Mouse (Mus musculus) thymus, adult 18-20 months (tissue): ENCODE measurements around the gene Stxbp6.
"Not testable (repeated sequence)": the region's sequence is repeated elsewhere in the genome, so short reads cannot be mapped to it uniquely, and the experiment has no call there.

Source experiments
- DNase-seq, 2 experiments: peaks; one replicate each; pipeline ENCODE4 v3.0.0; 2022; ENCODE audit warnings: mixed read lengths in 2 of 2

Stxbp6 gene

DNA sequence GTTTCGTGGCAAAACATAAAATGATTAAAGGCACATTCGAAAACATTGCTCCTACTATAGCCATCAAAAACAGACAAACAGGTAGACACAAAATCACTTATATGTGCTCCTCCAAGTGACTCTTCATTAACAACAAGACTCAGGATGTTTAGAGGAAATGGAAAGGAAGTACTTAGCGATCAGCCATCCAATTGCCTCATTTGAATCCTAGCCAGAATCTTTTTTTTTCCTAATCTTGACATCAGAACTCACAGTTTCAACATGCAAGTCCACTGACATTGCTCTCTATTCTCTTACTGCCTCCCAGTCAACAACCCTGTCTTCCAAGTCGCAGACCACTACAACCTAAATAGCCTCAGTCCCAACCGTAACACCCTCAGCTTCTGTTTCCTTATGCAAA lies 21.2 kb downstream of the Stxbp6 start:
- DNase-seq = no peak

DNA sequence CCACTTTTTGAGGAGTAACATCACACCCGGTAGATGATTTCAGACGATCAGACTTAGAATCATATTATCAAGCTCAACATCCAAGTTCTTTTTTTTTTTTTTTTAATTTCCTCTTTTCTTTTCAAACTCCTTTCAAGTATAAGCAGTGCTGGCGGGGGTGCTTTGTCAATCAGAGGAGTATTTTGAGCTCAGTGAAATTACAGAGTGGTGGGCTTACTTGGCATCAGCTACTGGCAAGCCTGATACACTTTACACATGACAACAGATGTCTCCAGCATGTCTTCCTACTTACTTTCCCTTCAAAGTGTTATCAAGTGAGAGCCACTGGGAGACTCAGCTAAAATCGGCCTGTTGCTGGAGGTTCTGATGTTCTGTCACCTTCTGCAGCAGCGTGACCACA lies 21.6 kb downstream of the Stxbp6 start:
- no peak for DNase-seq

DNA sequence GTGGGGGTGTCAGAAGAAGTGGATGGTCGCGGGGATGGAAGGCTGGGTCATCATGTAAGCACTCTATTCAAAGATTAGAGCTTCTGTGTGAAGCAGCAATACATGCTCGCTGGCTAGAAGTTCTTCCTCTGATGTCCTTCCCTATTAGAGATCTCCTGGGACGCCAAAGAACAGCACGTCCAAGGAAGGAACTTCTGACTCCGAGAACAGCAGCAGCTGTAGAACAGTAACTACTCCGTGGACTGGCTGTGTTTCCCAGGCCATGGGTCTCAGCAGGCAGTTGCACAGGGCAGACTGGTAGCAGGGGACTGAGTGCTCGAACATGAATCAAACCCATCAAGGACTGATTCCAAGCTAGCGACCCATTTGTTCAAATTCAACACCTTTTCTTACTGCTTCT lies 24.6 kb downstream of the Stxbp6 start:
- no peak for DNase-seq

DNA sequence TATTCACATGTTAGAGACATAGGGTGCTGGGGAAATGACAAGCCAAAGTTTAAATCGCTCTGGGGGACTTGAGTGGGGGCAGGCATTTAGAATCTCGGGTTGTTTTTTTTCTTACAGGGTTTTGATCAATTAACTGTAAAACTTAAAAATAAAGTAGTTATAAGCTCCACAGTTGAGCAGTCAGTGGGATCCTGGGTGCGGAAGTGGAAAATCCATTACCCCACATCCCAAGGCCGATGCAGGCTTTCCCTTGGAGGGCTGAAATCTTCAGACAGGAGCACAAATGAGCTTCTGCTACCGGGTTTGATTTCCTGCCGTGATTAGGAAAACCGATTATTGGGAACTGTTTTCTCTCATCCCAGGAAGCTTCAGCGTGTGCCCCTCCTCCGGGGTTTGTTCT lies 26.8 kb downstream of the Stxbp6 start:
- not testable (repeated sequence) for DNase-seq

DNA sequence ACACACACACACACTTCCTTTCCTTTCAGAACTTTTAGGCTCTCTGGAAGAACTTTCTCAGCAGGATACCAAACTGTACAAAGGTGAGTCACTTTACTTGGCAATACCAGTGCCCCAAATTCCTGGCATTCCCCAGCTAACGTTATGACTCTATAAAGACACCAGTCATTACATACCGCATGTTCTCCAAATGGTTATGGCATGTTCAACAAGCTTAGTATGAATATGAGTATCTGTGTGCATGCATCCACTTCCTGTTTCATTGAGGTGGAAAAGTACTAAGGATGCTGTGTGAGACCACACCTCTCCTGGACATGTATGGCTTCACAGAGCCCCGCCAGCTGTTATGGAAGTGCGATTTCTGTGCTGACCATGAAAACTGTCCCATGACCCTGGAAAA lies 27.3 kb downstream of the Stxbp6 start:
- DNase-seq = no peak

DNA sequence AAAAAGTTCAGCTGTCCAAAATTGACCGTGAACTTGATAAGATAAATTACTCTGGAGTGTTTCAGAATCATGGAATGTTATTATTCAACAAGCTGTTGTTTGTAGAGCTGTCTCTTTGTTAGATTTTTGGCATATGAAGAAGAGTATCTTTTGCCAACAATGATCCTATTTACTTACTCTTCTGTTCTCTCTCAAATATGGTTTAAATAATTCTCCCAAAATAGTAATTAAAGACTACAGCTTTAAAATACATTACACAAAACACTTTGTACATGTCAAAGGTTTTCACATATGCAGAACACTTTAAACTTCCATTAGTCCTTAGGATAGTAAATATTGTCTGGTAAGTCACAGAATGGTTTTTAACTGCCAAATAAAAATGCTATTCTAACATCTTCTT lies 29.9 kb downstream of the Stxbp6 start:
- DNase-seq = no peak

DNA sequence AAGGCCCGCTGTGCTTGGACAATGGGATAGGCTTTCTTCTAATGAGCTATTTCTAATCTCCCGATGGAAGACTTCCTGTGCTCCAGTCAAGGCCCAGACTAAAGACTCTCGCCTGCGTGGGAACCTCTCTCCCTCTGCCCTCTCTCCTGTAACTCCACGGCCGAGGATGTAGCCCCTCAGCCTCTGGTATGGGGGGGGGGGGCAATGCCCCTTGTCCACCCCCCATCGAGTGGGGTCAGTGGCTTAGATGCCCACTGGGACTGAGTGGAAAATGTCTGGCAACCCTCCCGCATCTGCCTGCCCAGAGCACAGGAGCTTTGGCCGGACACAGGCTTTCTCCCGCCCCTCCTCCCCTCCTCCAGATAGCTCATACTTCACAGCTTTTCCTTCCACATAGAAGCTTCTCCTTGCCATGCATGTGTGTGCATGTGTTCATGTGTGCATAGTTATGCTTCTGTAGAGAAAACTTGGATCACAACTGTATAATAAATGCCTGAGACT lies 31.9 kb downstream of the Stxbp6 start:
- DNase-seq = no peak

DNA sequence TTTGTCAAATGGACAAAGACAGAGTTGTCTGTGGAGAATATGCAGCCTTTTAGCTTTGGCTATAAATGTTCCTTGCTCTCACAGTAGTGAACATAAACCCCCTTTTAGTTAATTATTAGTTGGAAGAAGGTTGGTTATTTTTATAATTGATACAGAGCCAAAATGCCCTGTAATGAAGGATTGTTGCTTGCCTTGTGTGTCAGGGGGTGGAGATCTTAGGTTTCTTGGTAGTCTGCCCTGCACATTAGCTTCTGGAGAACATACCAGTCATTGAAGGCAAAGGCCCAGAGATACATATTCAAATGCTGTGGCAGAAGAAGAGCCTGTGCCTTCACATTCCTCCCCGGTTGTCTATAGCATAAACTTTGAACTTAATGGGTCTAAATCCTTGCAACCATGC lies 37.0 kb downstream of the Stxbp6 start:
- DNase-seq = no peak

DNA sequence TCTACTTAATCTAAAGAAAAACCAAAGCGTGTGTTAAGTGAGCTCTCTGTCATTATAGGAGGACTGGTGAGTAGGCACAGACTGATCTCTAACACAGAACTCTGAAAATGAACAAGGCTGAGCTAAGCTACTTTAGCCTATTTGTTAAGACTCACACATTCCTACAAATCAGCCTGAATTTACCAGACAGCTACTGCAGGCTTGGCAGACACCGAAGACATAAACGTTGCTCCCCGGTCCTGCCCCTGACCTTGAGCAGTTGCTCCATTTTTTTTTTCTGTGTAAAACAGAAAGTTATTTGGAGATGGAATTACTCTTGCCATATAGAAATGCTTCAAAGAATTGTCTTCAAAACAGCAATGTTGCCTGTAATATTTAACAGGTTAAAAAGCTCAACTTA lies 37.4 kb downstream of the Stxbp6 start:
- DNase-seq = no peak

DNA sequence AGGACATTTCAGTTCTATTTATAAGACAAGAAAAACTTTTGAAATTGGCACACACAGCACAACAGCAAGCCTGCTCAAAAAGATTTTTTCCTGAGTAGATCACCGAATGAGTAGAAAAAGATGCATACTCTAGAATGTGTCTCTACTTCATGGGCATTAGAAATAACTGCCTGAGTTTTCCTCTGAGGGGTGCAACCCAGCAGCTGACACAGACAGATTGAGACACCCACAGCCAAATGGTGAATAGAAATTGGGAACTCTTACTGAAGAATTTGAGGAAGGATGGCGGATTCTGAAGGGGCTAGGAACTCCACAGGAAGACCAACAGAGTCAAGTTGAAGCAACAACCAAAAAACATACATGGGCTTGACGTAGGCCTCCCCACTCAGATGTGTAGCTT lies 43.8 kb downstream of the Stxbp6 start:
- no peak for DNase-seq

DNA sequence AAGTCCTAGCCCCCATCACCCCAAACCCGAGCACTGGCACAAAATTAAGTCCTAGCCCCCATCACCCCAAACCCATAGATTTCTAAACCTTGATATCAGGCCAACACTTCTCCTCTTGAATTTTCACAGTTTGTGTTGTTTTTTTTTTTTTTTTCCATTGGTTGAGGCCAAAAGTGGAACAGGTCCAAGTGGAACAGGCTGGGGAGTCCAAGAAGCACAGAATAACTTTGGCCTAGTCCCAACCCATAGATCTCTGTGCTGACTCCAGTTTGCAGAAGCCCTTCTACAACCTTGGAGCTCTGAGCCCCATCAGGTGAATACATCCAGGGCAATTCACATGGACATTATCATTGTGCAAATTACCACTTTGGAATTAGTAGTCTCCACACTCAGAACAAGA lies 48.2 kb downstream of the Stxbp6 start:
- DNase-seq = no peak

DNA sequence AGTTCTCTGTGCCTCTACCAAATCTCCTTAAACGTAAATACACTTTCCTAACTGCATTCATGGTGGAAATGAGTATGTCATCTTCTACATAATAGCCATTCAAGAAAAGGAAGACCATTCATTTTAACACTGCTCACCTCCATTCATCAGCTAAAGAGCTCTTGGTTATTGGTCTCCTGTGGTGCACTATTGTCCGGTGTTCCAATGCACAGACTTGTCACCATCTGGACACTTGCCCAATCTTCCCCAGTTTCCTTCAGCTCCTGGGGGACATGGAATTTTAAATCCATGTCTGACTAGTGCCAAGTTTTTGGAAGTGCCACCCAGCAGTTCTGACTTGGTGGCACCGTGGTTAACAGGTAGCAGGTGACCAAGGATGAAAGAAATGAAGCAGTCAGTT lies 54.5 kb downstream of the Stxbp6 start:
- DNase-seq = no peak

DNA sequence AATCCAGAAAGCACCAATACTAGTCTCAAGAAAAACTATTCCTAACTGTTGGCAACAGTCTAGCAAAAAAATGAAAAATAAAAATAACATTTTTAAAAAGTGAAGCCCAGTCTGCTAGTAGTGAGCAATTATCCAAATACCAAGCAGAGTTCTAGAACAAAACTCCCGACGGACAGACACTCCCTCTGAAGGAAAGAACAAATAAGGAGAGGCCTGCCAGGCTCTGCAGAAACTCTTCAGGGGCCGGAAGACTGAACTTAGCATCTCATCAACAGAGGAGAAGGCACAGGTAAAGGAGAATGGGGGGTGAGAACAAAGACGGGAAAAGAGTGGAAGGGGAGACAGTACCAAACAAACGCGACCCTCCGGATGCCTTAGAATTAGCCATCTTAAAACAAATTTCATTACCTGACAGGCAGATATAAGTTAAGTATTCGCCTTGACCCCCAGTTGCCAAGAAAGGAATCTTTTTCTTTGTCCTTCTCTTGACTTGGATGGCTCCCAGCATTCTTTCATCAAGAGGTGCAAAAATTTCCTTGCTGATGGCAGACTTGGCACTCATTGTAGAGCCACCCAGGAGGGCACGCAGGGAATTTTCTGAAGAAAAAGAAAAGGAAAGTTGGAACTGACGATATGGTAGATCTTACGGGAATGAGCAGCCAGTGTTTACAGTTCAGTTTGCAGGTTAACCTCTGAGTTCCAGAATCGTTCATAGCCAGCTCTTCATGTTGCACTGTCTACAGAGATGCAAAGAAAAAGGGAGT lies 55.3 kb downstream of the Stxbp6 start:
- DNase-seq = no peak

DNA sequence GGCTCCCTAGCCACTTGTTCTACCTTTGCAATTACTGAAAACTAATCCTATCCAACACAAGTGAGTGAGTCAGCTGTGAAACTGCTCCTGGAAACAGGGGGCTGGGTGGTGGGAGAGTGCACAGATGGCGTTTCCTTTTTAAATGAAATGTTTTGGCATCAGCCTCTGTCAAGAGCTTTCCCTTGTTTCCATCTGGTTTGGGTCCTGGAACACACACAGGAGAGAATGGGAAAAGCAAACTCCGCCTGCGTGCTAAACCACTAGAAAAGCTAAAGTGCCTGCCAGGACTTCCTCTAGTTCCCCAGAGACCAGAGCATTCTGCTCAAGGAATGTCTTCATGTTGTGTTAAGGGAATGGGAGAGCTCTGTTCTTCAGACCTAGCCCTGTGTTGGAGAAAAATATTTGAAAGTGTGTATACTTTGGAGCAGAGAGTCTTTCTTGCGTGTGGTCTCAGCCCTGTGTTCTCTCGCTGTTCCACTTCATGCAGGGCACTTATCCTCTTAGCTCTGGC lies 61.2 kb downstream of the Stxbp6 start:
- DNase-seq = no peak

DNA sequence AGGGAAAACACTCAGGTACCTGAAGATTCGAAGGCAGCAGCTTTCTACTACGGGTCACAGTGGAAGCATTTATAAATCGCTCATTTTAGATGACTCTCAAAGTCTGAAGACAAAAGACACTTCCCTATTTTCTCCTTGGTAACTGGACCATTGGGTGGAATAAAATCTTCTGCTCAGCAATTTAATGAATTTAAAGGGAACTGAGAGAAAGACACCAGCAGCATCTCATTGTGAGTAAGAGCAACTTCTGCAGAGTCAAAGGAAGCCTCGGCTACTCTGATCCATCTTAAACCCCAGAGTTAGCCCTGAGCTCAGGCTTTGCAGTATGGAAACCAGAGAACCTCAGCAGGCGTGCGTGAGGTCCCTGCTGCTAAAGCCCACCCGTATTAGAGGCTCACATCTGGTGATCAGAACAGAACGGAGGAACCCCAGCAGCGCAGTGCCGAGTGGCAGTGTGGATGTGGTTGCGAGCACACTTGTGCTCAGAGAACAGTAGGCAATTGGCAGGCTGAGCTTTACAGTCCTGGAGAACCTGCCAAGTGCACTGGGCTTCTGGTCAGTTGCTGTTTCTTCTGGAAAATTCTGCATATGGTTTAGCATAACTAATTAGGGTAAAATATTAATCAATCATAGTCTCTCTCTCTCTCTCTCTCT lies 62.9 kb downstream of the Stxbp6 start:
- DNase-seq = no peak

DNA sequence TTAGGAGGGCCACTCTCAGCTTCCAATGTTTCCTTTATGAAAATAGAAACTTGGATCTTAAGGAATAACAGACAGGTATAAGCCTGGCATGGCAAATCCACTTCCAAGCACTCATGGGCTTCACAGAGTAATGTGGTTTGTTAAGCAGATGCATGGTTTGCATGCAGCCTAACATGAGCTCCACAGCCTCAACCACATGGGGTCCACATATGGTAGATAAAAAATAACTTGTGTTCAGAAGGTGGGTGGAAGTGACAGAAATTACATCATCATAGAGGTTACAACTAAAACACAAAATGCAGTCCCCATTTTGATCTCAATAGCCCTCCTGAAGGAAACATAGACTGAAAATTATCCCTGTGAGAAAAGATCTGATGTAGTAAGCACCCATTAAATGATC lies 63.5 kb downstream of the Stxbp6 start:
- DNase-seq = no peak

DNA sequence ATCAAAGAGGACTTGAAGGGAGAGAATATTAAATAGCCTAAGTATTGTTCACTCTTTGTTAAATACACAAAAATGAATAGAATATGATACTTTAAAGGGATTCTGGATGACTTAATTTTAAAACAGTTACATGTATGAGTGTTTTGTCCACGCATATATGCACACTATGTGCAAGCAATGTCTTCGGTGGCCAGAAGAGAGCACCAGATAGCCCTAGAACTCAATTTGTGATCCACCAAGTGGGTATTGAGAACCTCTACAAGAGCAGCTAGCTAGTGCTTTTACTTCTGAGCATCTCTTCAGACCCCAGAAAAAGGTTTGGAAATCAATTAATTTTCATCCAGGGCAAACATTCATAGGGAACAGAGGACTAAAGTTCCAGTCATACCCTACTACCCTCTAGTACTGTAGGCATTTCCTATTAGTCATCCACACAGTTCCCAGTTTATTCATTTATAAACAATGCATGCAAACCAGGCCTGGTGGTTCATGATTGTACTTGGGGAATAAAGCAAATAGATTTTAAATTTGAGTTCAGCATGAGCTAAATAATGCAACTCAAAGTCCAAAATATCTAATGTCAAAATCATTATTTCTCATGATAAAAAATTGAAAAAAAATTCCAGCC lies 64.4 kb downstream of the Stxbp6 start:
- no peak for DNase-seq

DNA sequence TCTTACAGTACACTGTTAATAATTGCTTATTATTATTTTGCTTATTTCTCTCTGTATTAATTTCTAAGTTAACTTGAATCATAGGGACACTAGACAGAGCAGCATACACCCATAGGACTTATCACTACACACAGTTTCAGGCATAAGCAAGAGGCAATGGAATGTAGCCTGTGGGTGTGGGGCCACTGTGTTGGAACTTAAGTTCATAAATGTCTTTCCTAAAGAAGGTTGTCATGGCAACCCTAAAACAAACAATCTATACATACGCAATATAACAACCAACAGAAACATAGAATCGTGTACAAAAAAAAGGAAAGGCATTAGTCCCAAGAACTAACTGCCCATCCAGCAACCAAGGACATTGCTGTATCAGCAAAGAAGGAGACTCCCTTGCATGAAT lies 67.9 kb downstream of the Stxbp6 start:
- DNase-seq = no peak

DNA sequence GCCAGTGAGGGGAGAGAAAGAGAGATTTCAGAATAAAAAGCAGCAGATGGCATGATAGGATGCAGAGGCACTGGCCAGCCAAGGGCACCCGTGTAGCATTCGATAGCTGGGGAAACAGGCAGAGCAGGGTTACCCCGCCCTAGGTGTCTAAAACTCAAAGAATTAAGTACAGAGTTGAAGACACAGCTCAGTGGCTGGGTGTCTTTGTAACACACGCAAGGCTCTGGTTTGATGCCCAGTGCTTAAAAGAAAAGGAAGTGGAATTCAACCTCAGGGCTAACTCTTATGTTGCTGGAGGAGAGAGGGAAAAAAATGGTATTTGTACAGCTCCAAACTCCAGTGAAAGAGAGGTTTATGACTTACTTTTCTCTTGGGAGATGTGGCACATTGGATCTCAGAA lies 68.5 kb downstream of the Stxbp6 start:
- no peak for DNase-seq

DNA sequence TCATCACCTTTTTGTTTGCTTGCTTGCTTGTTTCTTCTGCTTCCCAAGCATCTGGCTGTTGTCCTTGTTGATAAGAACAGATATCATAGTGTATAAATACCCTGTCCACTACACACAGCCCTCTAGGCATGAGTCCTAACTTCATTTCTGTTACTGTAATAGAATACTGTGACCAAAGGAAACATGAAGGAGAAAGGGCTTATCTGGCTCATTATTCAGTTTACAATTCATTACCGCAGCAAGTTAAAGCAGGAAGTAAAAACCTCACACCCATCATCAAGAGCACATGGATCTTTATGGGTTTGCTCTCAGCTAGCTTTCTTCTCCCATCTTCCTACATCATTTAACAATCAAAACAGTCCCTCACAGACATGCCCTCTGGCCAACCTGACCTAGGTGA lies 72.5 kb downstream of the Stxbp6 start:
- DNase-seq = no peak

DNA sequence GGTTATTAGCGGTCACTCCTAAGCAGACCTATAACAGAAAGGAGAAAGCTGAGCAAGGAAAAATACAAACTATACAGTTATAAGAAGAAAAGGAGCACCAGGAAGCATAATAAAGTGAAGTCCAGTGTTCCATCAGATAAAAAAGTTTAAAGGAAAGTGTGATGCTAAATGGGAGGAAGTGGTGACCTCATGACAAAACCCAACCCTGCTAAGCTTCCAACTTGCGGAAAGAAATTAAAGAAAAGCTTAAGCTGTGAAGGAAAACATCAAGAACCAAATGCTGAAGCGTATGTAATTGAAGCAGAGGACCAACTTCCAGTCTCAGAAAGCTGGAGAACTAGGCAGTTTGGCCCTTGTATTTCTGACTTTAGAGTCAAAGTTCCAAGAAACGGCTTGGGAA lies 77.1 kb downstream of the Stxbp6 start:
- no peak for DNase-seq

DNA sequence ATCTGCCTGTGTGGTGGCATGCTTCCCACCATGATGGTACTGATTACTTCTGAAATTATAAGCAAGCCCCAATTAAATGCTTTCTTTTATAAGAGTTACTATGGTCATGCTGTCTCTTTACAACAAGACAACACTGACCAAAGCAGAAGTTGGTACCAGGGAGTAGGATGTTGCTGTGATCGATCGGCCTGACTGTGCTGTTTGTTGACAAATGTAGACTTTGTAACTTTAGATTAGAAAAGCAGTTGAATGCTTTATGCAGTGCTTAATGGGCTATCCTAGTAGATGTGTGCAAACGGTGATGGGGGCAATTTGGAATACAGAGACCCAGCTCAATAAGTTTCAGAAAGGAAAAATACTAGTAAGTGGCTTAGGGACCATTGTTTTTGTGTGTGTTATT lies 77.6 kb downstream of the Stxbp6 start:
- DNase-seq = no peak

DNA sequence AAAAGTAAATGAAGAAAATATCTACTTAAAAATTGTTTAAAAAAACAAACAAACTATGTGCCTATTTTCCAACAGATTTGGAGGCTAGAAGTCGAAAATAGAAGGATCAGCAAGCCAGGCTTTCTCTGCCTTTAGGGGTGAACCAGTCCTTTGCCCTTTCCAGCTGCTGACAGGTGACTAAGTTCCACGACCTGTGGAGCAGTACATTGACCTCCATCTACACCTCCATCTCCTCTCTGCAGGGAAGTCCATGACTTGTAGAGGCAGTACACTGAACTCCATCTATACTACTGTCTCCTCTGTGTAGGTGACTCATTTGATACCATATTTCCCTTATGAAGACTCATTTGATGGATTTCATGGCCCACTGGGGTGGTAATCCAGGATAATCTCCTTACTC lies 78.2 kb downstream of the Stxbp6 start:
- DNase-seq = no peak

DNA sequence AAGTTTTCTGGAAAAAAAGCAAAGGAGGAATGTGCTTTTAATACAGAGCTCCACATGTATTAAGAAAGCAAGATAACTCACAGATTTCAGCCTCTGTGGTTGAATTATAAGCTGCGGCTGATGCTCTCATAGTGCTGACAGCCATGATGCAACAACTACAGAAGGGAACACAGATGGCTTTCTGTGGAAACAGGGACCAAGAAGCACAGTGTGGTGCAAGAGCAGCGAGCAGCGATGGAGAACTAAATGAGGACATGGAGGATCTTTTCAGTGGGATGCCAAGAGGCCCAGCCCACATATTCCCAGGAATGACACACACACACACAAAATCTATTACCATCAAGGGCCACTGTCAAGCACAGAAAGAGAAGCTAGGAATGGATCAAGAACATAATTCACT lies 81.1 kb downstream of the Stxbp6 start:
- no peak for DNase-seq
